Mouse (Mus musculus) layer of hippocampus, postnatal 14 days (tissue): Measurements from ENCODE around the gene 4930480E11Rik. TPM values are rescaled to one million over a fixed set of nuclear protein-coding genes. Genes with fewer than 3 reads are reported as not detected.
"Not testable (repeated sequence)": the region's sequence is repeated elsewhere in the genome, so short reads cannot be mapped to it uniquely, and the experiment has no call there.

Experiments
- DNase-seq, 2 experiments: peaks; one replicate each; pipeline ENCODE4 v3.0.0; 2021 to 2022; ENCODE audit warnings: low spot score in 2 of 2, mixed read lengths in 1 of 2
- long read RNA-seq, 2 experiments: library from polyadenylated mRNA; stranded (forward); transcript quantifications; one replicate each; pipeline ENCODE4 v2.0.0; 2021
- total RNA-seq, 2 experiments: library from RNA; stranded (reverse); gene quantifications; 2 replicates each; pipeline ENCODE4 v1.2.3; 2021

The 4930480E11Rik gene
- not detected for total RNA-seq
- long read RNA-seq, experiment 1: 0 reads
- long read RNA-seq, experiment 2: 0 reads

GRCm38 (mm10) chrX:78369343-78369742 is at the start of gene 4930480E11Rik:
4930480E11Rik (plus strand) TSS chrX:78369643.
- no peak for DNase-seq

DNA sequence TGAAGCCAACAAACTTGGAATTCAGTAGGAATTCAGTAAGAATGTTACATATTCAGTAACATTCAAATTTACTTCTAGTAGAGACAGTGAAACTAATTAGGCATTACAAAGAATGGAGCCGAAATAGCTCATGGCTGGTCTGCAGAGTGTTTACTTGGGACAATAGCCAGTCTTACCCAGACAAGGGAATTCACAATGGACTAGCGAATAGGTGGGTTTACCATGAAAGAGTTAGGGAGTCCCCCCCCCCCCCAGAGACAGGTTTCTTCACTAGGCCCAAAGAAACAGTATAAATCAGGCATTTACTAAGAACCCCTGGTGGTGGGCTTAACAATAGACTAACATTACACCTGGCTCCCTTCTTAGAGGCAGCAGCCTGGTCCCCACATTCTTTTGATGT is 33.9 kb downstream of the 4930480E11Rik start:
- not testable (repeated sequence) for DNase-seq

Other genes with a start within 250 kb of the 4930480E11Rik start
- not detected for gene Gm5938, start 244.2 kb upstream of the 4930480E11Rik start, total RNA-seq
- gene Obp1b, start 182.9 kb upstream of the 4930480E11Rik start, total RNA-seq: not detected
- gene Gm14743, start 123.7 kb upstream of the 4930480E11Rik start, total RNA-seq: not detected
- 1 to 10 TPM; 3.0 to 3.1 TPM for gene Prrg1, start 214.3 kb downstream of the 4930480E11Rik start, total RNA-seq